Mouse (Mus musculus): ENCODE measurements at regions not wholly inside any gene's neighbourhood (a gene's known extent, or its start where the extent isn't known, plus 50 kb on each side); places are given as distances from the start of the nearest gene placed in this dataset.

- H3K36me3 ChIP-seq (ENCODE audit: control insufficient read depth, insufficient read depth, low read length), result no peaks in the 10 kb centered on the region
- H3K9ac ChIP-seq (ENCODE audit: low read length), result no peak overlapping the region
- no peak for ATAC-seq (ENCODE audit: insufficient number of reproducible peaks, low FRiP score, low TSS enrichment, low read depth)
- no peaks in the 10 kb centered on the region for H3K27me3 ChIP-seq (ENCODE audit: control insufficient read depth, insufficient read depth, low read length)
- H3K9me3 ChIP-seq (ENCODE audit: control insufficient read depth, low read length), result no peaks in the 10 kb centered on the region
- H3K4me3 ChIP-seq (ENCODE audit: low read depth, low read length), result no peak overlapping the region
- DNase-seq (ENCODE audit: low spot score), result no peak
- no peak overlapping the region for H3K4me2 ChIP-seq (ENCODE audit: low read depth, severe bottlenecking)
- WGBS, result 81% methylated on average over 10 of the region's 10 CpGs
- no peaks in the 10 kb centered on the region for H3K4me1 ChIP-seq (ENCODE audit: control insufficient read depth, insufficient read depth, low read length)
- H3K27ac ChIP-seq (replicated peaks; ENCODE audit: low read depth, low read length), result no peak overlapping the region
Measured at GRCm38 (mm10) chr14:67159996-67160395, 1151.0 kb upstream of the Gulo start.

GRCm38 (mm10) chr14:67158867-67159266 lies 1149.9 kb upstream of the Gulo start:
- no peak overlapping the region for H3K4me2 ChIP-seq (ENCODE audit: low read depth, severe bottlenecking)
- H3K9me3 ChIP-seq (ENCODE audit: control insufficient read depth, low read length), result no peaks in the 10 kb centered on the region
- H3K36me3 ChIP-seq (ENCODE audit: control insufficient read depth, insufficient read depth, low read length), result no peaks in the 10 kb centered on the region
- no peak overlapping the region for H3K27ac ChIP-seq (replicated peaks; ENCODE audit: low read depth, low read length)
- H3K9ac ChIP-seq (ENCODE audit: low read length), result no peak overlapping the region
- H3K27me3 ChIP-seq (ENCODE audit: control insufficient read depth, insufficient read depth, low read length), result no peaks in the 10 kb centered on the region
- 77% methylated on average over 9 of the region's 9 CpGs for WGBS
- H3K4me1 ChIP-seq (ENCODE audit: control insufficient read depth, insufficient read depth, low read length), result no peaks in the 10 kb centered on the region
- no peak overlapping the region for H3K4me3 ChIP-seq (ENCODE audit: low read depth, low read length)
- DNase-seq (ENCODE audit: low spot score) (no peak), ATAC-seq (ENCODE audit: insufficient number of reproducible peaks, low FRiP score, low TSS enrichment, low read depth) (no peak)

DNA sequence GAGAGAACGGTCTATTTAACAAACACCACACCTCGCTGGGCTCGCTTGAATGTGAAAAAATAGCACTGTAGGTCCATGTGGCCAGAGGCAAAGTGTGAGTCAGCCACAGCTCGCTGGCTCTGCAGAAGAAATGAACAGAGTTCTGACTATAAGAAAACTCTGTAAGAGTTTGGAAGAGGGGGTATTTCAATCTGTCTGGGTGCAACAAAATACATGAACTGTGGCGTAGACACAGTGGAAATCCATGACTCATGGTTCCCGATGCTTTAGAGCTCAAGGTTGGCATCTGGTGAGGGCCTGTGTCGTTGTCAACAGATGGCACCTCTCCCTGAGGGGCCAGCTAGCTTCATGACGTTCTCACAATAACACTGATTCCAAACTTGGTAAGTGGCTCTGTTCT lies 1147.4 kb upstream of the Gulo start:
- no peaks in the 10 kb centered on the region; the same call in 1 of the 2 replicates for H3K27me3 ChIP-seq (ENCODE audit: control insufficient read depth, insufficient read depth, low read length)

DNA sequence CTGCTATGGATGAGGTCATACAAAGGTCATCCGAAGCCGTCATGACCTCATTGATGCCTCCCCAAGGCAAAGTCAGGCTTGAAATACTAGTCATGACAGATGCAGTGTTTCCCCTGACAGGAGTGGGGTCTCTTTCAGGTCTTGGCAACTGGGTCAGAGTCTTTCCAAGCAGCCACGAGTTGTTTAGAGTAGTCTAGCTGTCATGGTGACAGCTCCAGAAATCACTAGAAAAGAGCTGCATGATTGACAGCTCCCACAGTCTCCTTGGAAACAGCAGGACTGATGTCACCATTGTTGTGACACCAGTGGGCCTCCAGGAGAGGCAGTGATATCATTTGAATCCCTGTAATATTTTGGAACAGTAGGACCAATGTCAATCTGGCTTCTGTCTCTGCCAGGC lies 1144.6 kb upstream of the Gulo start:
- ATAC-seq (ENCODE audit: insufficient number of reproducible peaks, low FRiP score, low TSS enrichment, low read depth) (no peak), DNase-seq (ENCODE audit: low spot score) (no peak)
- Histone ChIP-seq H3K9ac (ENCODE audit: low read length) (no peak overlapping the region), H3K27me3 (ENCODE audit: control insufficient read depth, insufficient read depth, low read length) (no peaks in the 10 kb centered on the region; the same call in 1 of the 2 replicates), H3K4me3 (ENCODE audit: low read depth, low read length) (no peak overlapping the region), H3K4me2 (ENCODE audit: low read depth, severe bottlenecking) (no peak overlapping the region), H3K4me1 (ENCODE audit: control insufficient read depth, insufficient read depth, low read length) (no peaks in the 10 kb centered on the region), H3K9me3 (ENCODE audit: control insufficient read depth, low read length) (no peaks in the 10 kb centered on the region), H3K27ac (replicated peaks; ENCODE audit: low read depth, low read length) (no peak overlapping the region), H3K36me3 (ENCODE audit: control insufficient read depth, insufficient read depth, low read length) (no peaks in the 10 kb centered on the region)
- WGBS, result 62% methylated on average over 3 of the region's 3 CpGs

More for the DNA sequence above, 1147.4 kb upstream of the Gulo start:
- Histone ChIP-seq H3K4me3 (ENCODE audit: low read depth, low read length) (no peak overlapping the region), H3K9ac (ENCODE audit: low read length) (no peak overlapping the region), H3K27ac (replicated peaks; ENCODE audit: low read depth, low read length) (no peak overlapping the region), H3K36me3 (ENCODE audit: control insufficient read depth, insufficient read depth, low read length) (no peaks in the 10 kb centered on the region), H3K9me3 (ENCODE audit: control insufficient read depth, low read length) (no peaks in the 10 kb centered on the region), H3K4me2 (ENCODE audit: low read depth, severe bottlenecking) (no peak overlapping the region), H3K4me1 (ENCODE audit: control insufficient read depth, insufficient read depth, low read length) (no peaks in the 10 kb centered on the region)
- no peak for ATAC-seq (ENCODE audit: insufficient number of reproducible peaks, low FRiP score, low TSS enrichment, low read depth)
- 72% methylated on average over 8 of the region's 8 CpGs for WGBS
- no peak for DNase-seq (ENCODE audit: low spot score)

DNA sequence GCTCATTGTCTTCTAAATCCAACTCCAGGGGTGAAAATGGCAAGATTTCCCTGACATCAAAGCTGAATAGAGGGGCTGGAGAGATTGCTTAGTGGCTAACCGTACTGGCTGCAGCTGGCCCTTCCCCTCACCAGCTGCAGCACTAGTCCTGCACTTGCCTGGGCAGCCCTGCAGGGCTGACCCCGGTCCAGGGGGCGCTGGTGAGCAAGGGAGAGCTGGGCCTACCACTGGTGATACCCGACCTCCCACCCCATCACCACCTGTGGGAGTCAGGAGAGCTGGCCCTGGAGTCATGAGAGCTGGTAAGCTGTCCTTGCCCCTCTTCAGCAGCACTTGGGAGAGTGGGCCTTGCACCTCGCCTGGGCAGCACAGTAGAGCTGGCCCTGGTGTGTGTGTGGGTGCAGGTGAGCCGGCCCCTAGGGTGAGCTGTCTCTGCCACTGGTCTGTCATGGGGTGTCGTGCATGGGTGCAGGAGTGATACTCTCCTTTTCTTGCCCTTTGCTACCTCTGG lies 1141.0 kb upstream of the Gulo start:
- ATAC-seq (ENCODE audit: insufficient number of reproducible peaks, low FRiP score, low TSS enrichment, low read depth) (0 out of 2 replicates have a peak, but pooled peaks have one; percentile 17), DNase-seq (ENCODE audit: low spot score) (peak; percentile 35)
- no peak overlapping the region for H3K4me3 ChIP-seq (ENCODE audit: low read depth, low read length)
- no peaks in the 10 kb centered on the region for H3K36me3 ChIP-seq (ENCODE audit: control insufficient read depth, insufficient read depth, low read length)
- no peaks in the 10 kb centered on the region for H3K4me1 ChIP-seq (ENCODE audit: control insufficient read depth, insufficient read depth, low read length)
- no peak overlapping the region for H3K9ac ChIP-seq (ENCODE audit: low read length)
- no peak overlapping the region for H3K27ac ChIP-seq (replicated peaks; ENCODE audit: low read depth, low read length)
- no peak overlapping the region for H3K4me2 ChIP-seq (ENCODE audit: low read depth, severe bottlenecking)
- no peaks in the 10 kb centered on the region; the same call in 1 of the 2 replicates for H3K27me3 ChIP-seq (ENCODE audit: control insufficient read depth, insufficient read depth, low read length)
- no peaks in the 10 kb centered on the region for H3K9me3 ChIP-seq (ENCODE audit: control insufficient read depth, low read length)
- 45% methylated on average over 7 of the region's 7 CpGs for WGBS

GRCm38 (mm10) chr14:67149091-67149490 lies 1140.1 kb upstream of the Gulo start:
- WGBS, result 74% methylated on average over 8 of the region's 8 CpGs
- ATAC-seq (ENCODE audit: insufficient number of reproducible peaks, low FRiP score, low TSS enrichment, low read depth), result no peak
- Histone ChIP-seq H3K9me3 (ENCODE audit: control insufficient read depth, low read length) (no peaks in the 10 kb centered on the region), H3K4me2 (ENCODE audit: low read depth, severe bottlenecking) (no peak overlapping the region), H3K4me3 (ENCODE audit: low read depth, low read length) (no peak overlapping the region), H3K4me1 (ENCODE audit: control insufficient read depth, insufficient read depth, low read length) (no peaks in the 10 kb centered on the region), H3K9ac (ENCODE audit: low read length) (no peak overlapping the region), H3K27ac (replicated peaks; ENCODE audit: low read depth, low read length) (no peak overlapping the region), H3K27me3 (ENCODE audit: control insufficient read depth, insufficient read depth, low read length) (no peaks in the 10 kb centered on the region; the same call in 1 of the 2 replicates), H3K36me3 (ENCODE audit: control insufficient read depth, insufficient read depth, low read length) (no peaks in the 10 kb centered on the region)
- DNase-seq (ENCODE audit: low spot score), result no peak

DNA sequence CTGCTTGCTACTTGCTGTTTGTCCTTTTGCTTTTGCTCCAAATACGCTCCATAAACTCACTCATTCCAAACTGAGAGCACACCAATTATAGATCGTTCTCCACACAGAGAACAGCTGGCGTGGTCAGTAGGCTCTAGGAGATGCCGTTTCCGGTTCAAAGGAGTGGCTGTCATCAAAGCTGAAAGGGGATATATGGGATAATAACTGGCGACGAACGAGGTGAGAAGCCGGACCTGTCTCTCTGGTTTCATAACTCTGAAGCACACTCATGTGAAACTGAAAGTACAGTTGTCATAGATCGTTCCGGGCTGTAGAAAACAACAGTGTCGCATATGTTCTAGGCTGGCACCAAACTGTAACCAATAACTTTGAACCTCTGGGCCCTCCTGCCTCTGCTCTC lies 1137.6 kb upstream of the Gulo start:
- no peaks in the 10 kb centered on the region; the same call in 1 of the 2 replicates for H3K27me3 ChIP-seq (ENCODE audit: control insufficient read depth, insufficient read depth, low read length)
- no peak overlapping the region for H3K4me3 ChIP-seq (ENCODE audit: low read depth, low read length)
- WGBS, result 73% methylated on average over 12 of the region's 12 CpGs
- H3K4me2 ChIP-seq (ENCODE audit: low read depth, severe bottlenecking), result no peak overlapping the region
- H3K9ac ChIP-seq (ENCODE audit: low read length), result no peak overlapping the region
- no peak overlapping the region for H3K27ac ChIP-seq (replicated peaks; ENCODE audit: low read depth, low read length)
- ATAC-seq (ENCODE audit: insufficient number of reproducible peaks, low FRiP score, low TSS enrichment, low read depth), result no peak
- no peaks in the 10 kb centered on the region for H3K9me3 ChIP-seq (ENCODE audit: control insufficient read depth, low read length)
- DNase-seq (ENCODE audit: low spot score), result no peak
- H3K36me3 ChIP-seq (ENCODE audit: control insufficient read depth, insufficient read depth, low read length), result no peaks in the 10 kb centered on the region
- H3K4me1 ChIP-seq (ENCODE audit: control insufficient read depth, insufficient read depth, low read length), result no peaks in the 10 kb centered on the region

GRCm38 (mm10) chr14:67145046-67145445 lies 1136.0 kb upstream of the Gulo start:
- DNase-seq (ENCODE audit: low spot score), result no peak
- no peaks in the 10 kb centered on the region for H3K9me3 ChIP-seq (ENCODE audit: control insufficient read depth, low read length)
- no peak overlapping the region for H3K9ac ChIP-seq (ENCODE audit: low read length)
- no peaks in the 10 kb centered on the region for H3K27me3 ChIP-seq (ENCODE audit: control insufficient read depth, insufficient read depth, low read length)
- no peak for ATAC-seq (ENCODE audit: insufficient number of reproducible peaks, low FRiP score, low TSS enrichment, low read depth)
- 90% methylated on average over 6 of the region's 6 CpGs for WGBS
- H3K4me1 ChIP-seq (ENCODE audit: control insufficient read depth, insufficient read depth, low read length), result no peaks in the 10 kb centered on the region
- no peaks in the 10 kb centered on the region for H3K36me3 ChIP-seq (ENCODE audit: control insufficient read depth, insufficient read depth, low read length)
- H3K27ac ChIP-seq (replicated peaks; ENCODE audit: low read depth, low read length), result no peak overlapping the region
- no peak overlapping the region for H3K4me2 ChIP-seq (ENCODE audit: low read depth, severe bottlenecking)
- H3K4me3 ChIP-seq (ENCODE audit: low read depth, low read length), result no peak overlapping the region

GRCm38 (mm10) chr14:67144461-67144985 lies 1135.5 kb upstream of the Gulo start:
- no peaks in the 10 kb centered on the region for H3K27me3 ChIP-seq (ENCODE audit: control insufficient read depth, insufficient read depth, low read length)
- H3K4me3 ChIP-seq (ENCODE audit: low read depth, low read length), result no peak overlapping the region
- no peaks in the 10 kb centered on the region for H3K36me3 ChIP-seq (ENCODE audit: control insufficient read depth, insufficient read depth, low read length)
- DNase-seq (ENCODE audit: low spot score) (no peak), ATAC-seq (ENCODE audit: insufficient number of reproducible peaks, low FRiP score, low TSS enrichment, low read depth) (no peak)
- WGBS, result 86% methylated on average over 4 of the region's 4 CpGs
- H3K27ac ChIP-seq (replicated peaks; ENCODE audit: low read depth, low read length), result no peak overlapping the region
- H3K9me3 ChIP-seq (ENCODE audit: control insufficient read depth, low read length), result no peaks in the 10 kb centered on the region
- no peaks in the 10 kb centered on the region for H3K4me1 ChIP-seq (ENCODE audit: control insufficient read depth, insufficient read depth, low read length)
- H3K4me2 ChIP-seq (ENCODE audit: low read depth, severe bottlenecking), result no peak overlapping the region
- H3K9ac ChIP-seq (ENCODE audit: low read length), result no peak overlapping the region
